Mouse (Mus musculus): ENCODE measurements around the gene Tmem110.

The Tmem110 gene

DNA sequence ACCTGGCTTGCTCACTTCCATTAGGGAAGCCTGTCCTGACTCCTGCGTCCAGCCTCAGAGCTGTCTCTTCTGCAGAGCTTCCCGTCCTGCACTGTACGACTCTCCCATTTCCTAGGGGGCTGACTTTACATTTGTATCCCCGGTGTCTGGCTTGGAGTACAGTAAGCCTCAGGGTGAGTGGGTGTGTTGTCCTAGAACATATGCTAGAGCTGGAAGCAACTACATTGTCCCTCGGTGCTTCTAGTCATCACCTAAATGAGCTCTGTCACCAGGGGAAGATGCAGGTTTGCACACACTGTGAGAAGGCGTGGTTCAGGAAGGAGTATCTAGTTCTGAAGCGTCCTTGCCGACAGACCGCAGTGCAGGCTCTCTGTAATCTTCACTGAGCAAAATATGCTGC is 37.0 kb downstream of the Tmem110 start:
- no peak for DNase-seq (ENCODE audit: low spot score)

DNA sequence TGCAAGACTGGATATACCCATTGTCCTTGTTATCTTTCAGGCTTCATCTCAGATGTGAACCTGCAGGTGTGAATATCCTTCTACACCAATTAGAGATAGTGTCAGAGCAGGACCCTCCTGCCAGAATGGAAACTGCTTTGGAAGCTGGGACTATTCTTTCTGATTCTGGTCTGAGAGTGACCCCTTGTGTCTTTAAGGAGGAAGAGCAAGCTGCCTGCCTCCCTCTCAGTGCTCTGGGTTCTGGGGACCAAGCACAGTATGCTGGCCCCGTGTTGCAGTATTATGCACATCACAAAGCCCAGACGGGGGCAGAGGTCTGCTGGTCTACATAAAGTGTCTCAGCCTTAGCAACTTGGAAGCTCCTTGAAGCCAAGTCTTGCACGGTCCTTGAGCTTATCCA is 39.9 kb downstream of the Tmem110 start:
- DNase-seq (ENCODE audit: low spot score): no peak

DNA sequence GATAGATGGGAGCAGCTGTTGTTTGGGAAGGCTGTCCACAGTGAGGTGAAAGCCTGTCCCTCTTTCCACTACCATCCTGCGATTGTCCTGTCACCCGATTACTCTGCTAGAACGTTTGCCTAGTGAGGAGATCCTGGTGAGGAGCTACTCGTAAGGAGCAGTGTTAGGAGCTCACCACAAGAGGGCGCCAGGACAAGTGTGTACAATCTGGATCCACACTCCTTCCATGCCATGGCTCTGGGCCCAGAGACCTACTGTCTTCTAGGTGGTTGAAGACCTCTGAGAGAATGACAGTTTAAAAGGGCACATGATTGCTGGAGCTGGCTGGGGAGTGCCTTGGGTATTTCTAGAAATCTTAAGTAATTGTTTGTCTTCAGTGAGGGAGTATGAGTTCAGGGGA is 41.7 kb downstream of the Tmem110 start:
- DNase-seq (ENCODE audit: low spot score): peak; percentile 78

DNA sequence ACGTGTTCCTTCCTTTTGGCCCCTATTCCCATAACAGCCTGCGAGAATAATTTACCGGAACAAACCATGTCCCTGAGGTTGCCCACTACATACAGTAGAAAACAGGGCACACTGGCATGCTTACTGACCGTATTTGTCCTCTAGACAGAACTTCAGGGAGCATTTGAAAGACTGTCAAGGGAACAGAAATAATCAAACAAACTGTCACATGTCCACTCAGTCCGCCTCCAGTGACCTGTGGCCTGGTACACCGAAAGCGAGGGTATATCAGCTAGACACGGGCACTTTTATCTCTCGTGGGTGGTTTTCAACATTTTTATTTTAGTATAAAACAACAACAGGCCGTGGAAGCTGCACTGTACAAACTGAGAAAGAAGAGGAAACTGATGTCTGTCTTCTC is 43.4 kb downstream of the Tmem110 start:
- DNase-seq (ENCODE audit: low spot score): no peak

DNA sequence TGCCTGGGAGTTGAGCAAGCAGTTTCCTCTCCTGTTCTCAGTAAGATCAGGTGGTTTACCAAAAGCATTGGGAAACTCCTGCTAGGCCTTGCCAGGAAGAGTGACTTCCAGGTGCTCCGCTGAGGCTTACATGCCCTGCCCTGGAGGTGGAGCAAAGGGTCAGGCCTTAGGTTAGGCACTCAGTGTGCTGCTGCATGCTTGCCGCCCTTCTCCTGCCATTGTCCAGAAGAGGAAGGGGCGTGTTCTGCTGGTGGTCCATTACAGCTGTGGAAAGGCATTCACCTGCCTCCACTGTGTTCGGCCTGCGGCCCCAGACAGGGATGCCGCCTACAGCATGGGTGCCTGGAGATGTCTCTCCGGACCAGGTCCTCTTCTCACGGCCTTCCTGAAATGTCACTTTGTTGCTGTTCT is 44.0 kb downstream of the Tmem110 start:
- DNase-seq (ENCODE audit: low spot score): no peak

DNA sequence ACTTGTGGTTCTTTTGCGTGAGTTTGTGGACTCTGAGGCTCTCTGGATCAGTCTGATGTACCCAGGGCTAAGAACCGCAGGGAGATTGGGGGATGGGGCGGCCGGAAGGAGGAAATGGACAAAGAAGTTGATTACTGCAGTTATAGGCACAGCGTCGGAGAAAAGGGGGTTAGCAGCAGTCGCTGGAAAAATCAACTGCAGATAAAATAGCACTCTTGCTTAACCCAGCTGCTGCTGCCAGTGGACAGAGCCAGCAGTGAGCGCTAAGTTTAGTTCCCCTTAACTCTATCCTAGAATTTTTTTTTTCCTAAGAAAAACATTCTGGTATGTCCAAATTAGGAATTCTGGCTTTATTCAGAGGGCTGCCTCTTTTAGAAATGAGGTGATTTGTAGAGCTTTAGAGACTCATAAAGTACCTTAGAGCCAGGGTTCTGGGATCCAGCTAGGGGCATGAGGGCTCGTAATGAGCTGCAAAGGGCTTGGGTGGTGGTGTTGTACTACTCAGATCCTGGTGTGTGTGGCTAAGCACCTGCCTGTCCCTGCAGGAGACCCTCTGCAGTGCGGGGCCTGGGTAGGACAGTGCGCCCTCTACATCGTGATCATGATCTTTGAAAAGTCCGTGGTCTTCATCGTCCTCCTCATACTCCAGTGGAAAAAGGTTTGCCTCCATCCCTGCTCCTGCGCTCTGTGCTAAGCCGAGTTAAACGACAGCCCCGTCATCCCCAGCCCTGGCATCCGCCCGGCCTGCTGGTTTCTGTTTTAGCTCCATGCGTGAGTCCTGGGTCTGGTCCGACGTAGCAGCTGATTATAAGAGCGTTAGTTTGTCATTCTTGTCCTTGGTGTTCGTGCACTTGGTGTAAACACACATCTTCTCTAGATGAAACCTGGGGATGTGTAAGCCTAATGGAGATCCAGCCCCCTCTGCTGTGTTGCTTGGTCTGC is 45.1 kb downstream of the Tmem110 start:
- DNase-seq (ENCODE audit: low spot score): no peak

DNA sequence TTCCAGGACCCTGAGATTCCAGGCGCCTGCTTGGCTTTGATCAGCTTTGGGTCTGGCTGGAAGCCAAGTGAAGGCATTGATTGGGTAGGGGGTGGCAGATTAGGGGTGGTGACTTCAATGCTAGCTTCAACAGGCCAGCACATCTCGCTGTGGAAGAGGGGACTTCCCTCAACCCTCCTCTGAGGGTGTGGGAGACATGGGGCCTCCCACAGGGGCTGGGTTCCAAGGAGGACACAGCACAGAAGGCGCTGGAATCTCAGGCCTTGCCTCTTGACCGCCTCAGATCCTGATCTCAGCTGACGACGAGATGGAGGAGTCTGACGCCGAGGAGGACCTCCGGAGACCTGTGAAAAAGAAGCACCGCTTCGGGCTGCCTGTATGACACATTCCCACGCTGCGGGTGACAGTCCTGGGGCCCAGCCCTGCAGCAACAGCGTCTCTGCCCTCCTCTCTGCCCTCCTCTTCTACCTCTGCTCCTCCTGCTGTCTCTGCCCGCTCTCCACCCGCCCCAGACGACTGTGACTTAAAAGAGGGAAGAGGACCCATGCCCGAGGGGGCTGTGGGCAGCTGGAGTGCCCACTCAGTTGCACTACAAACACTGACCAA is 48.8 kb downstream of the Tmem110 start:
- no peak for DNase-seq (ENCODE audit: low spot score)

DNA sequence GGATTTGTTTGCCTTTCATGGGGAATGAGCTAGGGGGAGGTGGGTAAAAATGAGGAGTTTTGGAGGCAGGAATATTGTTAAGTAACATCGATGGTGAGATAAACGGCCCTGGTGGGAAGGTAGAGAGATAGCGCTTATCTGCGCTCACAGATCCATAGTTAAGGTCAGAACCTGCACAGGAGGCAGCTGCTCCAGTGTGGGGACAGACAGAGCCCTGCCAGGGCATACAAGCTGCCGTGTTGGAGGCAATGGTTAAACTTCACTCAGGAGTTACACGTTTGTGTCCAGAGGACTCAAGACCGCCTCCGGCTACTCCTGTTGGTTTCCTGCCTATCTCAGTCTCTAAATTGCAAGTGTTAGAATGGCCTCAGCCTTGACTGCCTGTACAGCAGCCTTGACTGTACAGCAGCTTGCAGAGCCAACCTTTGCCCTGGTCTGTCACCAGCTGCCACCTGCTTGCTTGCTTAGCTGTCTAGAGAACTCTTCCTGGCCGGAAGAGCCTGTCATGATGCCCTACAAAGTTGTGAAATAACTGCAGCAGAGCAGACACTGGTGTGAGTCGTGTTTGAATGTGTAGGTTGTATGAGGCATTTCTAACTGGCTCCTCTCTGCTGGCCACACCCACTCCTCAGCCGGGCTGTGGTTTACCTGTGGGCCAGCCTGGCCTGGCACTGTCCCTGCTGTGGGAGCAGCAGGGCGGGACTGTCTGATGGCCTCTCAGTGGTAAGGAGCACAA is 49.9 kb downstream of the Tmem110 start:
- DNase-seq (ENCODE audit: low spot score): no peak

DNA sequence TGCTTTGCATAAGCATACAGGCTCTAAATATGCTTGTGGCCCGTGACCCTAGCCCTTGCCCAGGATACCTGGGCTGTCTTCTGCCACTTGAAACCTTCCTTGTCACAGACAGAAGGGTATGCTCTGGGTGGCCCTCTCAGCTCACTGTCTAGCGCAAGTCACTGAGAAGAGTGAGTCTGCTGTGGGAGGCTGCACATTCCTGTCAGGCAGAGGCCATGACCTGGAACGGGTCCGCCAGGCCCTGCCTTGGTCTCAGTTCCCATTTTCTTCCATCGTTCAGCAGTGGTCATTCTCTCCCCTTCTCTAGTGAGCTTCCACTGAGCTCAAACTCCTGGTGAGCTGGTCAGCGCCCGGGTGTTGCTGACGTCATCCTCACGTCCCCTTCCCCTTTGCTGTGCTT is 50.6 kb downstream of the Tmem110 start:
- DNase-seq (ENCODE audit: low spot score): no peak

DNA sequence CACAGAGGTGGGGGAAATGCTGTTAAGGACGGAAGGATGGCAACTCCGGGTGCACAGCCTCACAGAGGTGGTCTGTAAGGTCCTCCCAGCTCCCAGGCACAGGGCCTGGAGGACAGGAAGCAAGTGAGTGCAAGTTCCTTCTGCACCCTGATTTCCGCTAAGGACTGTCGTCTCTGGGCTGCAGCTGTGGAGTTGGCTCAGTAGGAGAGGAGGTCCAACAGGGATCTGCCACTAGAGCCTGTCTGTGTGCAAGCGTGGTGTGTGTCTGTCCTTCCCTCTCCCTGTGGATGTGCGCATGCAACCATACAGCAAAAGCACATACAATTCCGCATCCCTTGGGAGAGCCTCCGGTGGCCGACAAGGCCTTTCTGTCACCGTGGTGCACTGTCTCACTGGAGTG is 51.1 kb downstream of the Tmem110 start:
- no peak for DNase-seq (ENCODE audit: low spot score)

DNA sequence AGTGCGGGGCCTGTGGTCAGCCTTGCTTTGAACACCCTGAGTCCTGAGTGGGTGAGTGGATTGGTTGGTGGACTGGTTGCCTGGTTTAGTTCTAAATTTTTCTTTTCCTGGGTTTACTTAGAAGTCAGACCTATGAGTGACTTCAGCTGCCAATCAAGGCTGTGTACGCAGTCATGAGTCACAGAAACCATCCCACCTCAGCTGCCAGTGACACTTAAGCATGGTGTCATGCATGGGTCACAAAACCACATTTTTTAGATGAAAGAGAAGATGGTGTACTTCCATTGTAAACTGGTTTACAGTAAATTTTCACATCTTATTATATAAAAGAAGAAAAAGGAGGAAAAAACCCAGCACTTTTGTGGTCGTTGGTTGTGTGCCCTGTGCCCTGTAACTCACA is 52.4 kb downstream of the Tmem110 start:
- DNase-seq (ENCODE audit: low spot score): no peak

DNA sequence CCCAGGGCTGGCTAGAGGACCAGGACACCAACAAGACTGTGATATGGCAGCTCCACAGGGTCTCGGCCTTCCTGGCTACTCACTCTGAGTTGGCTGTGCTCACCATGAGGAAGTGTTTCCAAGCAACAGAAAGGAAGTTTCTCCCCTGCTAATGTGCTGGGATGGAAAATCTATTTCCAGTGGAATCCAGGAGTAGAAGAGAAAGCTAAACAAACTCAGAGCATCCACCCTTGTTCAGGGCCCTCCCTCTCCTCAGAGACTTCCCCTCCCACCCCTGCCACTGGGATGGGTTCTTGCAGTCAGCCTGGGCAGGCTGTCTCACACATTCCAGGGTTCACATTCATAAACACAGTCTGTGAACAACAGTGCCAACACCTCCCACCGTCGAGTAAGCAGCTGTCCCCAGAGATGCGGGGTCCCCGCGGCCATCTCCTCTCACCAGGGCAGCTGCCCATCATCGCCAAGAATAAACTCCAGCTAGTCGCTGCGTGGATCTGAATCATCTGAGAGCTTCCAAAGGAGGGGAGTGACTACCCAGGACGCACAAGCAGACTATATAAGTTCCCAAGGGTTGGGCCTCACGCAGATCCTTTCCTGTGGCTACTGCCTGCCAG is 53.7 kb downstream of the Tmem110 start, which contains the start of gene Mustn1:
Gene Mustn1, plus strand, starts transcription at position 243 of the 614 bp plus-strand sequence.
- no peak for DNase-seq (ENCODE audit: low spot score)

DNA sequence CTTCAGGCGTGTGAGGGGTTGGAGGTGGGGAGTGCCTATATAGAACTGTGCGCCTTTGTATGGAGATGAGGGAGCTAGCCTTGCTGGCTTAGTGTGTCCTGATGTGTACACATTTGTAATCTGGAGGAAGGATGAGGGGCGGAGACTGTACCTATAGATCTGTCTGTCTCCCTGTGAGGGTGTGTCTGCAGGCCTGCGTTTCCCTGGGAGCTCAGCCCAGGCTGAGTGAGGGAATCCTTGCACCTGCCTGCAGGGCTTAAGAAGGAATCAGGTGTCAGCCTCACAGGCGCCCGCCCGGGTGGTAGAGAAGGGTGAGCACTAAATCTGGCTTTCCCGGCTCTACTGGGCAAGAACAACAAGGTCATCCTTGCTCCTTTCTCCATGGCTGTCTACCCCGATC is 54.4 kb downstream of the Tmem110 start:
- DNase-seq (ENCODE audit: low spot score): no peak

DNA sequence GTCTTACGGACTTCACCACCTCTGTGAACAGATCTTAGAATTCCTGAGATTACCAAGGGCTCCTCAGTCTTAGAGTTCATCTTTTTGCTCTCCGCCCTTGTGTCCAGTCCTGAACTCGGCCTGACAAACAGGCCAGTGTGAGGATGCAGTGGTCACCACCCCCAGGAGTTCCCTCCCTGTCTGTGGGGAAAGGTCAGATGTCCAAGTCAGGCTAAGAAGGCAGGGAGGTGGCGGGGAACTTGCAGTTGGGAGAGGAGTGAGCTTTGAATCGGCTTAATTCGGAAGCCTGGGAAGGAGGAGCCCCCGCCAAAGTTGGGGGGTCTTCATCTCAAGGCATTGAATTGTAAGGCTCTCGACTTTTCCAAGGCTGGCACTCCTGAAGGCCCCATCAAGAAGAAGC is 54.9 kb downstream of the Tmem110 start:
- DNase-seq (ENCODE audit: low spot score): no peak

DNA sequence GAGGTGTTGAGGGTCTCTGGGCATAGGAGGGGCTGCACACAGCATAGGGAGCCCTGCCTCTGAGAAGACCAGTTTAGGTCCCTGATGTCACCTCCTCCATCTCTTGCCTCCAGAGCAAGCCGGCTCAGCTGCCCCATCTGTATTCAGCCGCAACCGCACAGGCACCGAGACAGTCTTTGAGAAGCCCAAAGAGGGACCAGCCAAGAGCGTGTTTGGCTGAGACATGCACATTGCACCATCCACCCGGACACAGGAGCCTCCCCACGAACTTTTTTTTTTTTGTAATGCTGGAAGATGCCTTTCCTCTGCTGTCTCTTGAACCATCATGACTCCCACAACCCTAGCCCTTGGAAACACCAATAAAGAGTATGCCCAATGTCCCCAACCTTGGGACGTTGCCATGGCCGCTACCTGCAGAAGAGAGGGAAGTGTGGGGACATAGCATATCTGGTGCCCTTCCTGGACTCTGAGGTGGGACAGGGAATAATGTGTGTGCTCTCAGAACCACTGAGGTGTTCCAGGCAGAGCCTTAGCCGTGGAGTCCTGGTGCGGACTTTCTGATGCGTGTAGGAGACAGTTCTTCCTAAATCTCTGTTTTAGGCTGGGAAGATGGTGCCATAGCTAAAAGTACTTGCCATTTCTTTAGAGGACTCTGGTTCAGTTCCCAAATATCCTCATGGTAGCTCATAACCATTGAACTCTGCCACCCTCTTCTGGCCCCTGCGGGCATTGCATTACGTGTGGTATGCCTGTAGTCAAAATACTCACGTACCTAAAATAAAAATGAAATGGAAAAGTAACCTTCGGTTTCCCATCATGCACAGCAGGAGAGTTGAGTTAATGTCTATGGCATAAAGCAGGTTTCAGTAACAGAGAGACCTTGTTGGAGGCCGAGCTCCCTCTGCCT is 55.7 kb downstream of the Tmem110 start:
- peak; percentile 57 for DNase-seq (ENCODE audit: low spot score)

DNA sequence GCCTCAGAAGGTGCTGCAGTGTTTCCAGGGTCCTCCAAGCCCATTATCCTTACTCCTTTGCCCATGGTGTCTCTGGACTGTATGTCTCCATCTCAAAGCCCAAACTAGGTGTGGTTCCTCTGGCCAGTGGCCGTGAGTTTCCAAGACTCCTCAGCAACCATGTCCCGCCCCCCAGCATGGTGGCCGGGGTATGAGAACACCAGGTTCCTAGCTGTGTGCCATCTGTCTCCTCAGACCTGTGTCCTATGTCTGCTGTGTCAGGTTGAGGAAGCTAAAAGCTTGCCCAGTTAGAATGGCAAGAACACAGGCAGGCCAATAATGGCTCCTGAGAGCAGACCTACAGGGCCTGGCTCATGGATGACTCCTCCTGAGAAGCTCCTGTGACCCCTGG is 56.3 kb downstream of the Tmem110 start:
- no peak for DNase-seq (ENCODE audit: low spot score)

DNA sequence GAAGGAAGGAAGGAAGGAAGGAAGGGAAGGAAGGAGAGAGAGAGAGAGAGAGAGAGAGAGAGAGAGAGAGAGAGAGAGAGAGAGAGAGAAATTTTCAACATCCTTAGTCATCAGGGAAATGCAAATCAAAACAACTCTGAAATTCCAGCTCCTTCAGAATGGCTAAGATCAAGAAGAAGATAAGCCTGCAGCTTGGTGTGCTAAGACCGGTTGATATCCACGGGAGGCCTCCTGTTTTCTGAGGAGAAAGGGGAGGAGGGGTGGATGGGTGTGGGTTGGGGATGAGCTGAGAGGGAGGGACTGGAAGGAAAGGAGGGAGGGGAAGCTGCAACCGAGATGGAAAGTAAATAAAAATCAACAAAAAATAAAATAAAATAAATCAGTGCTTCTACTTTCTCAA is 59.9 kb downstream of the Tmem110 start:
- DNase-seq (ENCODE audit: low spot score): no peak

DNA sequence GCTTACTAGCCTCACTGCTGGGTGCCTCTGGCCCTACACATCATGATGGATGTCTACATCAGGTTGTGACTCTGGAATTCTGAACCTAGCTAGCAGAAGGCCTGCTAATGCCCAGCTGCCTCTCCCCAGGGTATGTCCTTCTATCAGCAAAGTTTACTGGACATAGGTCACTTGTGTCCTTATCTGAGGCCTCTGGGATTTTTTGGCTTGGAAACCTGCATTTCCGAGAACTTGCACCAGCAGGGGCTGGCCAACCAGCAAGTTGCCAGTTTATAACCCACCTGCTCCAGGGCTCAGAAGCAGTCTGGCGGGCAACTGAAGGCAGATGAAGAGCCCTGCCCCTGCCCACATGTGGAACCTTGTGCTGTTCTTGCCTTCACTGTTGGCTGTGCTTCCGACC is 60.8 kb downstream of the Tmem110 start, which contains the start of gene Itih4:
Gene Itih4, plus strand, starts transcription at position 273 of the 400 bp plus-strand sequence.
- DNase-seq (ENCODE audit: low spot score): no peak

DNA sequence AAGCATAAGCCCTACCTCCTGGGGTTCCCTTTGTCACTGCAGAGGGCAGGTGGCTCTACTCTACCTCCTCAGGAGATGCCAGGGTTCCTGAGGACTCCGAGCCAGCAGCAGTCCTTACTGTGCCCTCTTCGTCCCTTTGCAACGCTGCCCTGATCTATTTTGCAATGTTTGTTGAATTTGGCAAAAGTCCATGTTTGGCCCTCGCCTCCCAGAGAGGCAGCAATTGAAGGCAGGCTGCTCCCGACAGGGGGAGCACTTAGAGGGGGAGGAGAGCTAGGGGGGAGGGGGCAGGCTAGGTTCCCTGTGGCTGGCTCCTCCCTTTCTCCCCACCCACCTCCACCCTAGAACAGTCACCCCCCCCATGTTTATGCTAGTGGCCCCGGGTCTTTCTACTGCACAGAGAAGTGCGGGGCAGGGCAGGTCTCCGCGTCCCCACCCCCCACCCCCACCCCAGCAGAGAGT is 62.9 kb downstream of the Tmem110 start:
- peak; percentile 42 for DNase-seq (ENCODE audit: low spot score)

DNA sequence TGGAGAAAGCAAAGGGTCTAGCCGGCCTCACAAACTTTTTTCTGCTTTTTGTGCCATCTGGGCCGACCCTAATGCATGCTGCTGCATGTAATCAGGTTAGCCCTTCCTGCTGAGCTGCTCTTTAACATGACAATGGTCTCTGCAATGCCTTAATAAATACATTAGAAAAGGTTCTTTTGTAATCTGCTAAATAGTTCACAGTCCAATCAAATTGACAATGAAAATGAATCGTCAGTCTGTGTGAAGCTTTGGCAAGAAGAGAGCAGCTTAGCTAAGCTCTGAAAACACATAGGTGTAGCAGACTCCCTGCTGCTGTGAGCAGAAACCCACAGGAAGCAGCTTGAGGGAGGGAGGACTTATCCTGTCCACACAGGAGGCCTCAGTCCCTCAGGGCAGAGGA is 74.6 kb downstream of the Tmem110 start:
- no peak for DNase-seq (ENCODE audit: low spot score)

DNA sequence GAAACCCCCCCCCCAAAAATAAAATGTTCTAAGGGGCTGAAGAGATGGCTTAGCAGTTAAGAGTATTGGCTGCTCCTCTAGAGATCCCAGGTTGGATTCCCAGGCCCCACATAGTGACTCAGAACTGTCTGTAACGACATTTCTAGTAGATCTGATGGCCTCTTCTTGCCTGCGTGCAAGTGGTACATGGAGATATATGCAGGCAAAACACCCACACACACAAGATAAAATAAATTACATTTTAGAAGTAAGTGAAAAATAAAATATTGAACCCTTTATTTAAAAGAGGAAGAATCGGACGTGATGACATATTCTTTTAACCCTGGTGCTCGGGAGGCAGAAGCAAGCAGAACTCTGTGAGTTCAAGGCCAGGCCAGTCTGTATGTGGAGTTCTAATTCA is 77.2 kb downstream of the Tmem110 start:
- DNase-seq (ENCODE audit: low spot score): no peak

All from urinary bladder, postnatal 25 days (tissue).